Mouse (Mus musculus): Measurements from ENCODE around the gene Grid1. TPM values are rescaled to one million over a fixed set of nuclear protein-coding genes. Genes with fewer than 3 reads are reported as not detected.

The Grid1 gene
- total and polyA plus RNA-seq, 2 experiments = 0.46 to 0.55 TPM

DNA sequence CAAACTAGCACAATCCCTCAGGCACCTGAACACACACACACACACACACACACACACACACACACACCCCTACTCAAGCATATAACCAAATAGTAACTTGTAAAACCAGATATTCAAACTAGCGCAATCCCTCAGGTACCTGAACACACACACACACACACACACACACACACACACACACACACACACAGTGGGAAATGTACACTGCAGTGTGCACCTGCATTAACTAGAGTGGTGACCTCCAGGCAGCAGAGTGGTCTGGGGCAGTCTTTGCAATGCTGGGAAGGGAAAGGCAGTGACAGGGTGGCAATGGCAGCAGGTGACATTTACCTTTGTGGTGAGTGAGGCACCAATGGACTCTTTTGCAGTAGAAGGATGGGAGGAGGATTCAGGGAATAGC is 212.4 kb downstream of the Grid1 start:
- no peaks in the 10 kb centered on the region for H3K4me1 ChIP-seq (ENCODE audit: control insufficient read depth, insufficient read depth, low read length)
- no peaks in the 10 kb centered on the region for H3K36me3 ChIP-seq (ENCODE audit: control insufficient read depth, insufficient read depth, low read length)
- 100% methylated on average over 1 of the region's 1 CpGs for WGBS
- no peaks in the 10 kb centered on the region for H3K79me2 ChIP-seq (ENCODE audit: control insufficient read depth, insufficient read depth, low read length)
- TF ChIP-seq CTCF (IDR thresholded peaks at IDR 0.05; ENCODE audit: low read depth, low read length) (no peak), POLR2A (IDR thresholded peaks at IDR 0.05; ENCODE audit: extremely low read depth, insufficient read depth, low read length) (no peak)
- no peak overlapping the region for H3K27ac ChIP-seq (replicated peaks; ENCODE audit: insufficient read depth, low read depth, low read length)
- no peak overlapping the region for H3K4me3 ChIP-seq (ENCODE audit: insufficient read depth, low read depth, low read length)
- DNase-seq (ENCODE audit: extremely low read depth, low read depth, low spot score) = no peak
- H3K27me3 ChIP-seq (ENCODE audit: control insufficient read depth, insufficient read depth, low read length) = no peaks in the 10 kb centered on the region
- H3K9ac ChIP-seq (ENCODE audit: low read depth, low read length) = no peak overlapping the region

DNA sequence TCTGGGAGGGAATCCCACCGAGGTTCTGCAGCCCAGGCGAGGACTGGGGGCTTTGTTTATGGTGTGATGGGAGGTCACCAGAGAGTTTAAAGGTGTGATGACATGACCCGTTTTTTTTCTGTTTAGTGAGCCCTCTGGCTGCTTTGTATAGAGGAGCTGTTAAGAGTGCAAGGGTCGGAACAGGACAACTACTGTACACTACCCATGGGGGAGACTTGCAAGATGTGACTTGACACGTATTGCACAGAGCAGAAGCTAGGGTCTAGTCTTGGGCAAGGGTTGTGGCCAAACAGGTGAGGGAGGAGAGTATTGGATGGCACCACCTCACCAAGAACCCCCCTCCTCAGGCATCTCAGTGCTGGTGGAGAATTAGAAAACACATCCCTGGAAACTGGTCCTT is 224.4 kb downstream of the Grid1 start:
- Histone ChIP-seq H3K4me1 (ENCODE audit: control insufficient read depth, insufficient read depth, low read length) (no peaks in the 10 kb centered on the region), H3K27ac (replicated peaks; ENCODE audit: insufficient read depth, low read depth, low read length) (no peak overlapping the region), H3K27me3 (ENCODE audit: control insufficient read depth, insufficient read depth, low read length) (no peaks in the 10 kb centered on the region; the same call in 1 of the 2 replicates), H3K4me3 (ENCODE audit: insufficient read depth, low read depth, low read length) (no peak overlapping the region), H3K79me2 (ENCODE audit: control insufficient read depth, insufficient read depth, low read length) (no peaks in the 10 kb centered on the region), H3K9ac (ENCODE audit: low read depth, low read length) (no peak overlapping the region), H3K36me3 (ENCODE audit: control insufficient read depth, insufficient read depth, low read length) (no peaks in the 10 kb centered on the region)
- TF ChIP-seq CTCF (IDR thresholded peaks at IDR 0.05; ENCODE audit: low read depth, low read length) (no peak), POLR2A (IDR thresholded peaks at IDR 0.05; ENCODE audit: extremely low read depth, insufficient read depth, low read length) (no peak)
- 57% methylated on average over 5 of the region's 5 CpGs for WGBS
- DNase-seq (ENCODE audit: extremely low read depth, low read depth, low spot score) = no peak

DNA sequence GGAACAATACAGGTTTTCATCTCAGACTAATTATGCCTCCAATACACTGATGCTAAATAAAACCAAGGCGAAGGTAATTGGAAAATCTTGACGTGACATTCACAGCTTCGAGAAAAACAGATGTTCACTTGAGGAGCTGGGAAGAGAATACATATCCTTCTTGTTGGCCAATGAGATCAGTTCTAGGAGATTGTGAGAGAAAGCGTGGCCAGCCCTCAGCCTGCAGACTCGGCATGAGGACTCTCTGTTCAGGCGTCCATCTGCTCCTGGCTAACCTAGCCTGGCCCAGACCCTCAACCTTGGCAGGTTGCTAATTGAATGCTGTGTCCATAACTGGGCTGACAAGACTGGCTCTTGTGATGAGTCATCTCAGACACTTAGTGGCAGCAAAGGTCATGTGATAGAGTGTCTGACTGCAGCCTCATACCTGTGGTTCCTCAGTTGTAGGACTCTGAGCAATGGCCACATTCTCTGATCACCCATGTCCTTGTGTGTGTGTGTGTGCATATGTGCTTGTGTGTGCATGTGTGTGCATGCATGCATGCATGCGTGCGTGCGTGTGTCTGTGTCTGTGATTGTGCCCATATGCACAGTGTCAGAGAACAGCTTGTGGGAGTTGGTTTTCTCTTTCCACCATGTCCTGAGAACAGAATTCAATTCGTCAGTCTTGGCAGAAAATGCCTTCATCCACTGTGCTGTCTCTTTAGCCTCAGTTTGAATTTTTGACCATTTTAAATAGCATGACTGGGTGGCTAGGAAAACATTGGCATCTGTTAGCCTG is 225.2 kb downstream of the Grid1 start:
- H3K79me2 ChIP-seq (ENCODE audit: control insufficient read depth, insufficient read depth, low read length) = no peaks in the 10 kb centered on the region
- no peak for DNase-seq (ENCODE audit: extremely low read depth, low read depth, low spot score)
- H3K9ac ChIP-seq (ENCODE audit: low read depth, low read length) = no peak overlapping the region
- H3K27ac ChIP-seq (replicated peaks; ENCODE audit: insufficient read depth, low read depth, low read length) = no peak overlapping the region
- no peak for TF ChIP-seq POLR2A (IDR thresholded peaks at IDR 0.05; ENCODE audit: extremely low read depth, insufficient read depth, low read length)
- TF ChIP-seq CTCF (IDR thresholded peaks at IDR 0.05; ENCODE audit: low read depth, low read length) = no peak
- 88% methylated on average over 10 of the region's 10 CpGs for WGBS
- H3K27me3 ChIP-seq (ENCODE audit: control insufficient read depth, insufficient read depth, low read length) = no peaks in the 10 kb centered on the region
- H3K4me1 ChIP-seq (ENCODE audit: control insufficient read depth, insufficient read depth, low read length) = no peaks in the 10 kb centered on the region
- no peaks in the 10 kb centered on the region for H3K36me3 ChIP-seq (ENCODE audit: control insufficient read depth, insufficient read depth, low read length)
- H3K4me3 ChIP-seq (ENCODE audit: insufficient read depth, low read depth, low read length) = no peak overlapping the region

DNA sequence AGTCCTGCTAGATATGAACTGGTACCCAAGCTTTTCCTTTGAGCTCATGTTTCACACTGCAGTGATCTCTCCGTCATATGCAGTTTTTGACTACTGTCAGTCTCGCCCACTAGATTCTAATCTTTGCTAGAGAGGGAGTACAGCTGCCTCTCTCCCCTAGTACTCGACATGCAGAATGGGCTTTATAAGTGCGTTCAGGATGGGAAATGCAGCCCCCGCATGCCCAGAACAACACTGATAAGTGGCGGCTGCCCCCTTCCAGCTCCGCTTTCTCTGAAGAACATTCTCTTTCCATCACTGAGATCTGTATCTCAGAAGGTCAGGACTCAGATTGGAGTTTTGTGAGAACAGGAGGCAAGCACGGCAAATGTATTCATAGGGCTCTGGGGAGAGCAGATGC is 229.3 kb downstream of the Grid1 start:
- no peak overlapping the region for H3K27ac ChIP-seq (replicated peaks; ENCODE audit: insufficient read depth, low read depth, low read length)
- H3K27me3 ChIP-seq (ENCODE audit: control insufficient read depth, insufficient read depth, low read length) = peaks cover 8% of the 10 kb centered on the region; the same call in 1 of the 2 replicates
- H3K4me3 ChIP-seq (ENCODE audit: insufficient read depth, low read depth, low read length) = no peak overlapping the region
- 81% methylated on average over 8 of the region's 8 CpGs for WGBS
- H3K36me3 ChIP-seq (ENCODE audit: control insufficient read depth, insufficient read depth, low read length) = no peaks in the 10 kb centered on the region
- H3K9ac ChIP-seq (ENCODE audit: low read depth, low read length) = no peak overlapping the region
- no peak for DNase-seq (ENCODE audit: extremely low read depth, low read depth, low spot score)
- H3K4me1 ChIP-seq (ENCODE audit: control insufficient read depth, insufficient read depth, low read length) = 0 out of 2 replicates have a peak, but pooled peaks cover 2% of the 10 kb centered on the region
- H3K79me2 ChIP-seq (ENCODE audit: control insufficient read depth, insufficient read depth, low read length) = no peaks in the 10 kb centered on the region
- TF ChIP-seq POLR2A (IDR thresholded peaks at IDR 0.05; ENCODE audit: extremely low read depth, insufficient read depth, low read length) = no peak
- TF ChIP-seq CTCF (IDR thresholded peaks at IDR 0.05; ENCODE audit: low read depth, low read length) = no peak

DNA sequence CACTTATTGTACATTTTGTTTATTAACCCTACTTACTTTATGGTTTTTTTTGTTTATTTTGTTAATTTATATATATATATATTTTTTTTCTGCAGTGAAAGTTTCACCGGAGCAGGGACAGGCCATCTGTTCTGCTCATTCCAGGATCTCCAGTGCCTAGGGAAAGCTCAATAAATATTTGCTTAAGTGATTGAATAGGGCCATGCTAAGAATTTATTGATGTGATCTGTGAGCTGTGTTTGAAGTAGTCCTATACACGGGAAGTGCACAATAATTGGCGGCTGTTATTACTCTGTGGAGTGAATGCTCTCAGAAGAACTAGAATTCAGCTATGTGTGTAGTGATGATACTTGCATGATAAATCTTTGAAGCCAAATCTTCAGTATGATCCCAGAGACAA is 234.2 kb downstream of the Grid1 start:
- TF ChIP-seq CTCF (IDR thresholded peaks at IDR 0.05; ENCODE audit: low read depth, low read length) (no peak), POLR2A (IDR thresholded peaks at IDR 0.05; ENCODE audit: extremely low read depth, insufficient read depth, low read length) (no peak)
- Histone ChIP-seq H3K4me3 (ENCODE audit: insufficient read depth, low read depth, low read length) (no peak overlapping the region), H3K9ac (ENCODE audit: low read depth, low read length) (no peak overlapping the region), H3K79me2 (ENCODE audit: control insufficient read depth, insufficient read depth, low read length) (no peaks in the 10 kb centered on the region), H3K27me3 (ENCODE audit: control insufficient read depth, insufficient read depth, low read length) (peaks cover 8% of the 10 kb centered on the region; the same call in 1 of the 2 replicates), H3K36me3 (ENCODE audit: control insufficient read depth, insufficient read depth, low read length) (no peaks in the 10 kb centered on the region), H3K4me1 (ENCODE audit: control insufficient read depth, insufficient read depth, low read length) (0 out of 2 replicates have a peak, but pooled peaks cover 4% of the 10 kb centered on the region), H3K27ac (replicated peaks; ENCODE audit: insufficient read depth, low read depth, low read length) (no peak overlapping the region)
- no peak for DNase-seq (ENCODE audit: extremely low read depth, low read depth, low spot score)
- WGBS = 15% methylated on average over 3 of the region's 3 CpGs

DNA sequence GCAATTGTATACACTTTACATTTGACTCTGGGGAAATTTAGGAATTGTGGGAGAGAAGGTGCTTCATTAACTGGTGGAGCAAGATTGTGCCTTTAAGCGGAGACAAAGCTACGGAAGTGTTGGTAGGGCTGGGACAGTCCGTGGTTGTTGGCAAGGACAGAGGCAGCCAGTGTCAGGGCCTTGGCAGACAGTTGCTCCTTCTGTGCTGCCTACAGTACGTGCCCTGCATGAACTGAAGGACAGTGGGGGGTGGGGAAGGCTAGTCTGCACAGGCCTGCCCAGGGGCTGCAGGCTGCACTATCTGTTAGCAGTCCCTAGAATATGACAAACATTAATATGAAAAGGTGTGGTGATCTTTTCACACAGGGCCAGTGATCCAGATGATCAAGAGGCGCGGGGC is 254.7 kb downstream of the Grid1 start:
- Histone ChIP-seq H3K9ac (ENCODE audit: low read depth, low read length) (no peak overlapping the region), H3K4me1 (ENCODE audit: control insufficient read depth, insufficient read depth, low read length) (no peaks in the 10 kb centered on the region), H3K79me2 (ENCODE audit: control insufficient read depth, insufficient read depth, low read length) (no peaks in the 10 kb centered on the region), H3K27ac (replicated peaks; ENCODE audit: insufficient read depth, low read depth, low read length) (no peak overlapping the region), H3K27me3 (ENCODE audit: control insufficient read depth, insufficient read depth, low read length) (no peaks in the 10 kb centered on the region), H3K4me3 (ENCODE audit: insufficient read depth, low read depth, low read length) (no peak overlapping the region), H3K36me3 (ENCODE audit: control insufficient read depth, insufficient read depth, low read length) (no peaks in the 10 kb centered on the region)
- TF ChIP-seq CTCF (IDR thresholded peaks at IDR 0.05; ENCODE audit: low read depth, low read length) (no peak), POLR2A (IDR thresholded peaks at IDR 0.05; ENCODE audit: extremely low read depth, insufficient read depth, low read length) (no peak)
- WGBS = 77% methylated on average over 6 of the region's 6 CpGs
- no peak for DNase-seq (ENCODE audit: extremely low read depth, low read depth, low spot score)
